Mouse (Mus musculus) midbrain, postnatal 0 days (tissue): ENCODE results near the gene Bsn. TPM values are rescaled to one million over a fixed set of nuclear protein-coding genes. Genes with fewer than 3 reads are reported as not detected.
A peak's percentile ranks its signal among the peaks of the same experiment; 100 is the strongest.

Source experiments
- ATAC-seq: fragments of 200-750 bp; cut with Nextera tagmentation; 2 replicates; pipeline ENCODE4 v1.8.0; 2017; ENCODE audit warnings: moderate number of reproducible peaks, mild to moderate bottlenecking, moderate TSS enrichment, moderate library complexity; ENCODE audit not compliant: low FRiP score
- DNase-seq: peaks from one replicate; pipeline ENCODE4 v3.0.0-alpha.2; 2015; ENCODE audit warnings: low spot score
- H3K27ac ChIP-seq: fragments of 300-500 bp; sonication (generic); 2 replicates; pipeline ENCODE4 v1.5.1; 2014; ENCODE audit warnings: low read depth, mild to moderate bottlenecking, low read length, mixed read lengths
- H3K27me3 ChIP-seq: fragments of 300-500 bp; sonication (generic); 2 replicates; pipeline ENCODE4 v1.6.1; 2014; ENCODE audit warnings: low read length, control low read depth, mixed read lengths; ENCODE audit not compliant: insufficient read depth
- H3K36me3 ChIP-seq: fragments of 300-500 bp; sonication (generic); 2 replicates; pipeline ENCODE4 v1.6.1; 2014; ENCODE audit warnings: low read length, control low read depth, mixed read lengths; ENCODE audit not compliant: insufficient read depth
- H3K4me1 ChIP-seq: fragments of 300-500 bp; sonication (generic); 2 replicates; pipeline ENCODE4 v1.6.1; 2014; ENCODE audit warnings: mild to moderate bottlenecking, control low read depth, antibody characterized with exemption, low read length, mixed read lengths; ENCODE audit not compliant: insufficient read depth
- H3K4me2 ChIP-seq: fragments of 300-500 bp; sonication (generic); 2 replicates; pipeline ENCODE4 v1.6.1; 2014; ENCODE audit warnings: low read depth, mild to moderate bottlenecking, low read length, mixed read lengths; ENCODE audit not compliant: poor library complexity, severe bottlenecking
- H3K4me3 ChIP-seq: fragments of 300-500 bp; sonication (generic); 2 replicates; pipeline ENCODE4 v1.5.1; 2014; ENCODE audit warnings: low read depth, mild to moderate bottlenecking, low read length, moderate library complexity
- H3K9ac ChIP-seq: fragments of 300-500 bp; sonication (generic); replicated peaks from 2 replicates; pipeline ENCODE4 v1.6.1; 2014; ENCODE audit warnings: mild to moderate bottlenecking, low read length, moderate library complexity, mixed read lengths; ENCODE audit not compliant: poor library complexity, severe bottlenecking
- H3K9me3 ChIP-seq: fragments of 300-500 bp; sonication (generic); 2 replicates; pipeline ENCODE4 v1.6.1; 2016; ENCODE audit warnings: low read length, control low read depth
- CTCF ChIP-seq: IDR thresholded peaks from 2 replicates; pipeline ENCODE4 v1.5.1; 2016; ENCODE audit warnings: antibody characterized with exemption, mild to moderate bottlenecking
- WGBS: fragments of 180-500 bp; shearing (Covaris S2); extraction: QIAGEN DNeasy Blood & Tissue Kit; methylation state at CpG from one replicate; pipeline ENCODE4 v1.1.7; 2014; 5-methylcytosine and 5-hydroxymethylcytosine counted together
- polyA plus RNA-seq: library from polyadenylated mRNA; unstranded; fragments of >200 nt; fragmentation: Nextera tagmentation; extraction: Ambion mirVana; gene quantifications from 2 replicates; pipeline ENCODE4 v1.2.1, GENCODE M21; 2015
- total RNA-seq: library from RNA; depleted of rRNA; stranded (reverse); fragments of >200 nt; gene quantifications from 2 replicates; pipeline ENCODE4 v1.2.3, GENCODE M21; 2014

Gene Bsn
- total and polyA plus RNA-seq, 2 experiments from 2014 or later = 7.7 to 60.6 TPM

DNA sequence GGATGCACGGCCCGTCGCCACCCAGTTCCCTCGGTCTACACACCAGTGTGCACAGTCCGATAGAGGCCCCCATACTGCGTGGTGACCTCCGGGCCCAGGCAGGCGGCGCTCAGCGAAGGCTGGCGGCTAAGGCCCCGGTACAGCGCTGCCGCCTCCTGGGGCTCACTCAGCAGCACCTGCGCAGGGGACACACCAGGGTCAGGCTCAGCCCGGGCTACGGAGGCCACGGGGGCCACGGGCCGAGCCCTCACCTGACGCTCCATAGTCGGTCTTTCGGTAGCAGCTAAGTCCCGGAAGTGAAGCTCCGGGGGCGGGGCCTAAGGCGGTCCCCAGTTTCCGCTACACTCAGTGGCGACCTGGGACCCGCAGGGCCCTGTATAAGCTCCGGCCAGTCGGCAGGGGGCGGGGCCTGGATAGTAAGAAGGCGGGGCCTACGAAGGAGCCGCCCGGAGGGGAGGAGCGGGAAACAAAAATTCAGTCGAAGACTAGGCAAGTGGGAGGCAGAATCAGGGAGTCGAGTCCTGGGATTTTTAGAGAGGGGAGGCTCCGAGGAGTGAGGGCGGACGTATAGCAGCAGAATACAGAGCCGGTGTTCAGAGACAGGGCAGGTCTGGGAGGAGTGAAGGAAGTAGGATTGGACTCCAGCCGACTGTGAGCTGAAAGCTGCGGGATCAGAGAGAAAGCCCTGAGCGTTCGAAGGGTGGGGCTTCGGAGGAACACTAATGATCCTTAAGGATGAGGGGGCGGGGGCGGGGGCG lies 95.8 kb downstream of the Bsn start, which contains the start of gene Apeh:
Apeh (minus strand) TSS at position 423 of the 758 bp plus-strand sequence.
- no peaks in the 10 kb centered on the region; the same call in 1 of the 2 replicates for H3K4me1 ChIP-seq
- ATAC-seq = peak; percentile 83
- peak; percentile 94 for DNase-seq
- peak within 1 kb of the TSS; percentile 86 for H3K4me2 ChIP-seq
- peak within 1 kb of the TSS; percentile 68 for H3K9ac ChIP-seq
- H3K9me3 ChIP-seq = no peaks in the 10 kb centered on the region
- peak within 1 kb of the TSS; percentile 53 for H3K27ac ChIP-seq
- TF ChIP-seq CTCF = peak; percentile 19; the same call in 1 of the 2 replicates
- H3K36me3 ChIP-seq = peaks cover 53% of the 10 kb centered on the region
- no peaks in the 10 kb centered on the region for H3K27me3 ChIP-seq
- WGBS = under 1% methylated on average over 51 of the region's 52 CpGs
- peak within 1 kb of the TSS; percentile 43 for H3K4me3 ChIP-seq

DNA sequence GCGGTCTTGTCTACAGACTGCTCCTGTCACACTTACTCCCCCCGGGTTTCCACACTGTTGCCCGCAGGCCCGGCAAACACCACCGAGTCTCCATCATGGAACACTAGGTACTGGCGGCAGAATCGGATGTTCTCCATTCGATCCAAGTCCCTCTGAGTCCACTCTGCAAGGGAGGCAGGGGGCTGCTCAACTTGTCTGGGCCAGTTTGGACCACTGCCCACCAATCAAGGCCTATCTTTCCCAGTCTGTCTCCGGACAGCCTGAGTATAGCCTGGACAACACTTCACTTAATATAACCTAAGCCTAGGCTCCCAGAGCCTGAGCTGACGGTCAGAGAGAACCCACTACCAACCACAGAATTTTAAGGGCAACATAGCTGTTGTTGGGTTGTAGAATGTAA lies 96.6 kb downstream of the Bsn start:
- Histone ChIP-seq H3K9ac (peak overlapping the region; percentile 68; the same call in 1 of the 2 replicates), H3K4me1 (no peaks in the 10 kb centered on the region; the same call in 1 of the 2 replicates), H3K27ac (peak overlapping the region; percentile 53; the same call in 1 of the 2 replicates), H3K9me3 (no peaks in the 10 kb centered on the region), H3K4me2 (peak overlapping the region; percentile 86), H3K27me3 (no peaks in the 10 kb centered on the region), H3K36me3 (peaks cover 52% of the 10 kb centered on the region), H3K4me3 (peak overlapping the region; percentile 43)
- TF ChIP-seq CTCF = no peak
- WGBS = 64% methylated on average over 10 of the region's 10 CpGs
- DNase-seq (no peak), ATAC-seq (no peak)

DNA sequence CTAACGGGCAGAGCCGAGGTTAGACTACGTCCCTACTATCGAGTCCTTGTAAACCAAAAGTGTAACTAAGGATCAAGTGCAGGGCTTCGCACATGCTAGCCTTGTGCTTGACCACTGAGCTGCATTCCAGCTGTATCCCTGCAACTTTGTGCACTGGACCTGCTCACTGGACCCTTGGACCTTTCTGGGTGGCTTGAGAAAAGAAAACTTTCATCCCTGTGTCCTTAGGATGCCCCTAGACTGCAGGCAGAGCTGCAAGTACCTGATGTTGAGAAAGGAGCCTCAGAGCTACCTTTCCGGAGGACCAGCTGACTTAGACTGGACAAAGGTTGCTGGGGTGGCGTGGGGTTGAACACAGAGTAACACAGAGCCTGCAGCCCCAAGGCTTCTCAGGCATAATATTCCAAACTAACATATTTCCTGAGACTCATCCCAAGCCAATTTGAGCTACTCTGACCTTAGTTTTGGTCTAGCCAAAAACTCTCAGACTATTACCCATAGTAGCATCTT lies 99.5 kb downstream of the Bsn start:
- no peak overlapping the region for H3K9ac ChIP-seq
- no peak overlapping the region for H3K4me3 ChIP-seq
- H3K27me3 ChIP-seq = no peaks in the 10 kb centered on the region
- no peak overlapping the region for H3K4me2 ChIP-seq
- H3K36me3 ChIP-seq = peaks cover 69% of the 10 kb centered on the region
- DNase-seq (no peak), ATAC-seq (no peak)
- H3K9me3 ChIP-seq = no peaks in the 10 kb centered on the region
- no peak for TF ChIP-seq CTCF
- H3K27ac ChIP-seq = no peak overlapping the region
- WGBS = 97% methylated on average over 7 of the region's 7 CpGs
- no peaks in the 10 kb centered on the region; the same call in 1 of the 2 replicates for H3K4me1 ChIP-seq

DNA sequence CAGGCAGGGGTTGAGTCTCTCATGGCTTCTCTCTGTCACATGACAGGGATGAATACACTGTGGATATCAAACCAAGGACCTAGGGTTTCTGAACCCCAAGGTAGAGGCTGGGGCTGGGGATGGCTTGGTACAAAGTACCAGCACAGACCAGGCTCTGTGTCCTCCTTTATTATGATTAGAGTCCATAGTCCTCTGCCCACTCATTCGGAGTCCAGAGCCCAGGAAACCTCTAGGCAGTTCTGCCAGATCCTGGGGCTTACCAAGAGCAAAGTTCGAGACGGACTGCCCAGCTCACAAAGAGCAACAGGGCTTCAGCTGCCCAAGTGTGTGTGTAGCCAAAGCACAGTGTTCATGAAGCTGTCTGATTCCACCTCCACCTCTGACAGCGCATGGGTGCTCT lies 104.9 kb downstream of the Bsn start:
- Histone ChIP-seq H3K4me3 (no peak overlapping the region), H3K9ac (no peak overlapping the region), H3K27me3 (peaks cover 14% of the 10 kb centered on the region; the same call in 1 of the 2 replicates), H3K4me2 (no peak overlapping the region), H3K36me3 (peaks cover 62% of the 10 kb centered on the region), H3K27ac (no peak overlapping the region), H3K4me1 (no peaks in the 10 kb centered on the region), H3K9me3 (no peaks in the 10 kb centered on the region)
- WGBS = 96% methylated on average over 4 of the region's 4 CpGs
- ATAC-seq = no peak
- TF ChIP-seq CTCF = no peak
- DNase-seq = no peak

DNA sequence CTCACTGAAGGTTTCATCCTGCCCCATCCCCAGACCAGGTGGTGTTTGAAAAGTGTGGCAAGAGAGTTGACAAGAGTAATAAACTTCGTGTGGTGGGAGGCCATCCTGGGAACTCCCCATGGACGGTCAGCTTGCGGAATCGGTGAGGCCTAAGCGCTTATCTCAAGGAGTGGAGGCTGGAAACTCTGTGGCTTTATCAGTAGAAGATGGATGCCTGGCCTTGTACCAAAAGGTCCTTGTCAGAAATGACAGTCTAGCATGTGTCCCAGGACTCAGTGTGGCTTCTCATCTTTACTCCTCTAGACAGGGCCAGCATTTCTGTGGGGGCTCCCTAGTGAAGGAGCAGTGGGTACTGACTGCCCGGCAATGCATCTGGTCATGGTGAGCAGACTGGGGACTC lies 106.6 kb downstream of the Bsn start:
- no peak overlapping the region for H3K27ac ChIP-seq
- no peak overlapping the region for H3K4me2 ChIP-seq
- H3K4me1 ChIP-seq = peaks cover 5% of the 10 kb centered on the region
- H3K36me3 ChIP-seq = peaks cover 47% of the 10 kb centered on the region
- no peak overlapping the region for H3K4me3 ChIP-seq
- H3K9ac ChIP-seq = no peak overlapping the region
- ATAC-seq (no peak), DNase-seq (no peak)
- H3K9me3 ChIP-seq = no peaks in the 10 kb centered on the region
- WGBS = 85% methylated on average over 6 of the region's 6 CpGs
- no peak for TF ChIP-seq CTCF
- peaks cover 14% of the 10 kb centered on the region; the same call in 1 of the 2 replicates for H3K27me3 ChIP-seq

DNA sequence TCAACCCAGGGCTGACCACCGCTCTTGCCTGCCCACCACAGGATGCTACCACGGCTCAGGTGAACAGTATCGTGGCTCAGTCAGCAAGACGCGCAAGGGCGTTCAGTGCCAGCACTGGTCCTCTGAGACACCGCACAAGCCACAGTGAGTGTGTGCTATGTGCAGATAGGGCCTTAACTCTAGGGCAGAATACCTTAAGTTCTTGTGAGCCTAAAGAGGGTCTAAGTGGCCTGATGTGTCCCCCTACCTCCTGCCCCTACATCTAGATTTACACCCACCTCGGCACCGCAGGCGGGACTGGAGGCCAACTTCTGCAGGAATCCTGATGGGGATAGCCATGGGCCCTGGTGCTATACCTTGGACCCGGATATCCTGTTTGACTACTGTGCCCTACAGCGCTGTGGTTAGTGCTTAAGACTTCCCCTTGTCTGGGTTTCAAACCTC lies 107.2 kb downstream of the Bsn start, which contains the start of gene Rnf123:
Rnf123 (minus strand) TSS at position 359 of the 444 bp plus-strand sequence.
- Histone ChIP-seq H3K27ac (no peak within 1 kb of the TSS), H3K9me3 (no peaks in the 10 kb centered on the region), H3K36me3 (peaks cover 42% of the 10 kb centered on the region), H3K9ac (peak within 1 kb of the TSS; percentile 39), H3K4me1 (peaks cover 11% of the 10 kb centered on the region), H3K4me2 (peak within 1 kb of the TSS; percentile 37), H3K27me3 (peaks cover 14% of the 10 kb centered on the region; the same call in 1 of the 2 replicates), H3K4me3 (peak within 1 kb of the TSS; percentile 20; the same call in 1 of the 2 replicates)
- ATAC-seq = no peak
- DNase-seq = no peak
- TF ChIP-seq CTCF = no peak
- WGBS = 34% methylated on average over 12 of the region's 12 CpGs
